Mouse (Mus musculus) forebrain, embryonic 10.5 days (tissue): ENCODE measurements around the gene Snph. TPM values are rescaled to one million over a fixed set of nuclear protein-coding genes. Genes with fewer than 3 reads are reported as not detected.
A peak's percentile ranks its signal among the peaks of the same experiment; 100 is the strongest.

Experiments used
- DNase-seq: peaks from one replicate; pipeline ENCODE4 v3.0.0-alpha.2; 2017; ENCODE audit warnings: low spot score; ENCODE audit errors: extremely low spot score
- H3K27ac ChIP-seq: fragments of 300-500 bp; sonication (generic); 2 replicates; pipeline ENCODE4 v1.5.1; 2016; ENCODE audit warnings: mild to moderate bottlenecking
- H3K27me3 ChIP-seq: fragments of 300-500 bp; sonication (generic); 2 replicates; pipeline ENCODE4 v1.6.1; 2016; ENCODE audit warnings: mild to moderate bottlenecking; ENCODE audit not compliant: poor library complexity, severe bottlenecking
- H3K36me3 ChIP-seq: fragments of 300-500 bp; sonication (generic); replicated peaks from 2 replicates; pipeline ENCODE4 v1.6.1; 2016; ENCODE audit warnings: mild to moderate bottlenecking, moderate library complexity
- H3K4me1 ChIP-seq: fragments of 300-500 bp; sonication (generic); 2 replicates; pipeline ENCODE4 v1.6.1; 2016
- H3K4me3 ChIP-seq: fragments of 300-500 bp; sonication (generic); 2 replicates; pipeline ENCODE4 v1.5.1; 2016; ENCODE audit warnings: mild to moderate bottlenecking, moderate library complexity
- H3K9me3 ChIP-seq: fragments of 300-500 bp; sonication (generic); 2 replicates; pipeline ENCODE4 v1.6.1; 2016; ENCODE audit warnings: mild to moderate bottlenecking, moderate library complexity
- WGBS: fragments of 180-500 bp; shearing (Covaris S2); methylation state at CpG from one replicate; pipeline ENCODE4 v1.1.7; 2016; 5-methylcytosine and 5-hydroxymethylcytosine counted together
- polyA plus RNA-seq: library from polyadenylated mRNA; unstranded; fragments of >200 nt; fragmentation: Nextera tagmentation; extraction: Ambion mirVana; gene quantifications from 2 replicates; pipeline ENCODE4 v1.2.1, GENCODE M21; 2016

Gene Snph
- polyA plus RNA-seq, 1 experiment from 2014 or later = 1.1 TPM

GRCm38 (mm10) chr2:151562930-151563921 lies 69.2 kb downstream of the Snph start:
- Histone ChIP-seq H3K4me3 (no peak overlapping the region), H3K27ac (no peak overlapping the region), H3K36me3 (peaks cover 74% of the 10 kb centered on the region), H3K4me1 (no peaks in the 10 kb centered on the region), H3K27me3 (no peaks in the 10 kb centered on the region), H3K9me3 (no peaks in the 10 kb centered on the region)
- no peak for DNase-seq
- 93% methylated on average over 7 of the region's 7 CpGs for whole genome bisulfite sequencing

GRCm38 (mm10) chr2:151549615-151550121 lies 82.7 kb downstream of the Snph start:
- peaks cover 100% of the 10 kb centered on the region for H3K36me3 ChIP-seq
- no peak for DNase-seq
- H3K4me3 ChIP-seq = no peak overlapping the region
- no peak overlapping the region for H3K27ac ChIP-seq
- H3K4me1 ChIP-seq = peaks cover 18% of the 10 kb centered on the region
- 89% methylated on average over 3 of the region's 3 CpGs for WGBS
- H3K27me3 ChIP-seq = no peaks in the 10 kb centered on the region
- H3K9me3 ChIP-seq = no peaks in the 10 kb centered on the region

GRCm38 (mm10) chr2:151546571-151546970 lies 85.8 kb downstream of the Snph start:
- Histone ChIP-seq H3K36me3 (peaks cover 77% of the 10 kb centered on the region), H3K4me3 (no peak overlapping the region), H3K9me3 (no peaks in the 10 kb centered on the region), H3K4me1 (peaks cover 41% of the 10 kb centered on the region), H3K27me3 (no peaks in the 10 kb centered on the region), H3K27ac (no peak overlapping the region)
- DNase-seq = no peak
- WGBS = 91% methylated on average over 4 of the region's 4 CpGs

GRCm38 (mm10) chr2:151544673-151545072 lies 87.7 kb downstream of the Snph start:
- WGBS = 75% methylated on average over 6 of the region's 6 CpGs
- Histone ChIP-seq H3K9me3 (no peaks in the 10 kb centered on the region), H3K27me3 (no peaks in the 10 kb centered on the region), H3K27ac (0 out of 2 replicates have a peak overlapping the region, but pooled peaks have one; percentile 3), H3K36me3 (peaks cover 58% of the 10 kb centered on the region), H3K4me3 (peak overlapping the region; percentile 72; the same call in 1 of the 2 replicates), H3K4me1 (peaks cover 46% of the 10 kb centered on the region)
- no peak for DNase-seq

GRCm38 (mm10) chr2:151543063-151543895 lies 89.1 kb downstream of the Snph start:
- Histone ChIP-seq H3K4me1 (peaks cover 46% of the 10 kb centered on the region), H3K27me3 (no peaks in the 10 kb centered on the region), H3K9me3 (no peaks in the 10 kb centered on the region), H3K36me3 (peaks cover 44% of the 10 kb centered on the region), H3K4me3 (peak overlapping the region; percentile 72), H3K27ac (peak overlapping the region; percentile 93)
- 2% methylated on average over 21 of the region's 21 CpGs for WGBS
- no peak for DNase-seq

- WGBS = under 1% methylated on average over 91 of the region's 93 CpGs
These were observed 89.9 kb downstream of the Snph start, which contains the start of gene Fkbp1a for GRCm38 (mm10) chr2:151542323-151543062. TSS of gene Fkbp1a (plus strand) at chr2:151542483.

More at GRCm38 (mm10) chr2:151542323-151543062, 89.9 kb downstream of the Snph start, which contains the start of gene Fkbp1a:
- Histone ChIP-seq H3K27ac (peak within 1 kb of the TSS; percentile 93), H3K9me3 (no peaks in the 10 kb centered on the region), H3K4me3 (peak within 1 kb of the TSS; percentile 72), H3K27me3 (no peaks in the 10 kb centered on the region), H3K36me3 (peaks cover 36% of the 10 kb centered on the region), H3K4me1 (peaks cover 46% of the 10 kb centered on the region)
- peak; percentile 95 for DNase-seq

Other genes with a start within 250 kb of the Snph start
- not detected in 2 replicates for gene 4921509C19Rik, start 156.4 kb downstream of the Snph start, polyA plus RNA-seq
- 301 and 309 TPM in 2 replicates for gene Nsfl1c, start 138.4 kb downstream of the Snph start, polyA plus RNA-seq
- gene Fkbp1a, start 90.1 kb downstream of the Snph start, polyA plus RNA-seq = 582 and 592 TPM in 2 replicates
- 0.43 and 0.79 TPM in 2 replicates for gene Sdcbp2, start 60.0 kb downstream of the Snph start, polyA plus RNA-seq
- gene Rad21l, start 35.9 kb upstream of the Snph start, polyA plus RNA-seq = not detected in 2 replicates
- 5.7 and 5.8 TPM in 2 replicates for gene Tmem74b, start 69.4 kb upstream of the Snph start, polyA plus RNA-seq
- 54.4 and 56.5 TPM in 2 replicates for gene Psmf1, start 111.6 kb upstream of the Snph start, polyA plus RNA-seq
- 0.29 and 0.39 TPM in 2 replicates for gene Rspo4, start 210.3 kb upstream of the Snph start, polyA plus RNA-seq